Mouse (Mus musculus) forebrain, embryonic 13.5 days (tissue): ENCODE data around the gene Cybrd1. TPM values are rescaled to one million over a fixed set of nuclear protein-coding genes. Genes with fewer than 3 reads are reported as not detected.

Experiments used
- ATAC-seq: fragments of 200-750 bp; cut with Nextera tagmentation; 2 replicates; pipeline ENCODE4 v1.8.0; 2017
- H3K27ac ChIP-seq: fragments of 300-500 bp; sonication (generic); 2 replicates; pipeline ENCODE4 v1.5.1; 2015; ENCODE audit warnings: inconsistent platforms, mild to moderate bottlenecking, moderate library complexity
- H3K27me3 ChIP-seq: fragments of 300-500 bp; sonication (generic); 2 replicates; pipeline ENCODE4 v1.6.1; 2015; ENCODE audit warnings: mild to moderate bottlenecking, inconsistent platforms
- H3K36me3 ChIP-seq: fragments of 300-500 bp; sonication (generic); 2 replicates; pipeline ENCODE4 v1.6.1; 2015; ENCODE audit warnings: mild to moderate bottlenecking, inconsistent platforms; ENCODE audit not compliant: poor library complexity, severe bottlenecking
- H3K4me1 ChIP-seq: fragments of 300-500 bp; sonication (generic); 2 replicates; pipeline ENCODE4 v1.6.1; 2015; ENCODE audit warnings: inconsistent platforms
- H3K4me2 ChIP-seq: fragments of 300-500 bp; sonication (generic); 2 replicates; pipeline ENCODE4 v1.6.1; 2015; ENCODE audit warnings: inconsistent platforms, mild to moderate bottlenecking, moderate library complexity
- H3K4me3 ChIP-seq: fragments of 300-500 bp; sonication (generic); 2 replicates; pipeline ENCODE4 v1.5.1; 2015; ENCODE audit warnings: mild to moderate bottlenecking, inconsistent platforms
- H3K9ac ChIP-seq: fragments of 300-500 bp; sonication (generic); 2 replicates; pipeline ENCODE4 v1.6.1; 2015; ENCODE audit warnings: mild to moderate bottlenecking, inconsistent platforms
- H3K9me3 ChIP-seq: fragments of 300-500 bp; sonication (generic); replicated peaks from 2 replicates; pipeline ENCODE4 v1.6.1; 2016; ENCODE audit warnings: inconsistent platforms
- WGBS: fragments of 180-500 bp; shearing (Covaris S2); methylation state at CpG from one replicate; pipeline ENCODE4 v1.1.7; 2015; 5-methylcytosine and 5-hydroxymethylcytosine counted together
- polyA plus RNA-seq: library from polyadenylated mRNA; unstranded; fragments of >200 nt; fragmentation: Nextera tagmentation; extraction: Ambion mirVana; gene quantifications from 2 replicates; pipeline ENCODE4 v1.2.1, GENCODE M21; 2015

Cybrd1 gene
- polyA plus RNA-seq, 1 experiment from 2014 or later: 0.22 TPM

GRCm38 (mm10) chr2:71130366-71130765 is 12.6 kb downstream of the Cybrd1 start:
- no peak for ATAC-seq
- Histone ChIP-seq H3K4me2 (no peak overlapping the region), H3K4me3 (no peak overlapping the region), H3K27ac (no peak overlapping the region), H3K36me3 (no peaks in the 10 kb centered on the region), H3K4me1 (no peaks in the 10 kb centered on the region), H3K27me3 (no peaks in the 10 kb centered on the region), H3K9ac (no peak overlapping the region), H3K9me3 (no peaks in the 10 kb centered on the region)
- WGBS: 97% methylated on average over 2 of the region's 2 CpGs

GRCm38 (mm10) chr2:71131866-71132496 is 14.3 kb downstream of the Cybrd1 start:
- H3K27ac ChIP-seq: no peak overlapping the region
- no peaks in the 10 kb centered on the region for H3K36me3 ChIP-seq
- no peaks in the 10 kb centered on the region for H3K27me3 ChIP-seq
- 88% methylated on average over 3 of the region's 3 CpGs for WGBS
- no peak overlapping the region for H3K9ac ChIP-seq
- ATAC-seq: no peak
- H3K4me3 ChIP-seq: no peak overlapping the region
- no peak overlapping the region for H3K4me2 ChIP-seq
- no peaks in the 10 kb centered on the region for H3K9me3 ChIP-seq
- no peaks in the 10 kb centered on the region for H3K4me1 ChIP-seq

GRCm38 (mm10) chr2:71134041-71134505 is 16.4 kb downstream of the Cybrd1 start:
- 92% methylated on average over 9 of the region's 9 CpGs for WGBS
- no peaks in the 10 kb centered on the region for H3K9me3 ChIP-seq
- no peak overlapping the region for H3K9ac ChIP-seq
- no peak overlapping the region for H3K4me2 ChIP-seq
- no peaks in the 10 kb centered on the region for H3K4me1 ChIP-seq
- no peak overlapping the region for H3K27ac ChIP-seq
- no peak overlapping the region for H3K4me3 ChIP-seq
- H3K27me3 ChIP-seq: no peaks in the 10 kb centered on the region
- ATAC-seq: no peak
- H3K36me3 ChIP-seq: no peaks in the 10 kb centered on the region

GRCm38 (mm10) chr2:71134836-71135235 is 17.1 kb downstream of the Cybrd1 start:
- H3K36me3 ChIP-seq: no peaks in the 10 kb centered on the region
- WGBS: 84% methylated on average over 5 of the region's 5 CpGs
- no peaks in the 10 kb centered on the region for H3K9me3 ChIP-seq
- H3K4me1 ChIP-seq: no peaks in the 10 kb centered on the region
- no peak for ATAC-seq
- no peaks in the 10 kb centered on the region for H3K27me3 ChIP-seq
- H3K4me3 ChIP-seq: no peak overlapping the region
- H3K4me2 ChIP-seq: no peak overlapping the region
- no peak overlapping the region for H3K9ac ChIP-seq
- H3K27ac ChIP-seq: no peak overlapping the region

GRCm38 (mm10) chr2:71140622-71141021 is 22.9 kb downstream of the Cybrd1 start:
- Histone ChIP-seq H3K4me1 (no peaks in the 10 kb centered on the region), H3K9me3 (no peaks in the 10 kb centered on the region), H3K9ac (no peak overlapping the region), H3K36me3 (no peaks in the 10 kb centered on the region), H3K4me2 (no peak overlapping the region), H3K27me3 (no peaks in the 10 kb centered on the region), H3K4me3 (no peak overlapping the region), H3K27ac (no peak overlapping the region)
- 66% methylated on average over 4 of the region's 4 CpGs for WGBS
- ATAC-seq: no peak

- H3K27me3 ChIP-seq: no peaks in the 10 kb centered on the region
- 80% methylated on average over 7 of the region's 7 CpGs for WGBS
- H3K9me3 ChIP-seq: no peaks in the 10 kb centered on the region
- no peaks in the 10 kb centered on the region for H3K36me3 ChIP-seq
- no peak overlapping the region for H3K27ac ChIP-seq
- H3K9ac ChIP-seq: no peak overlapping the region
- no peak overlapping the region for H3K4me2 ChIP-seq
- ATAC-seq: no peak
- peaks cover under 1% of the 10 kb centered on the region; the same call in 1 of the 2 replicates for H3K4me1 ChIP-seq
- H3K4me3 ChIP-seq: no peak overlapping the region
These were observed 24.7 kb downstream of the Cybrd1 start for GRCm38 (mm10) chr2:71142410-71142809.

- H3K4me2 ChIP-seq: no peak overlapping the region
- no peak overlapping the region for H3K27ac ChIP-seq
- H3K4me3 ChIP-seq: no peak overlapping the region
- no peak for ATAC-seq
- H3K9me3 ChIP-seq: no peaks in the 10 kb centered on the region
- peaks cover 11% of the 10 kb centered on the region for H3K4me1 ChIP-seq
- H3K27me3 ChIP-seq: no peaks in the 10 kb centered on the region
- no peaks in the 10 kb centered on the region for H3K36me3 ChIP-seq
- H3K9ac ChIP-seq: no peak overlapping the region
- WGBS: 88% methylated on average over 4 of the region's 4 CpGs
These were observed 28.1 kb downstream of the Cybrd1 start for GRCm38 (mm10) chr2:71145853-71146252.

GRCm38 (mm10) chr2:71146266-71146665 is 28.5 kb downstream of the Cybrd1 start:
- Histone ChIP-seq H3K36me3 (no peaks in the 10 kb centered on the region), H3K4me2 (no peak overlapping the region), H3K27ac (no peak overlapping the region), H3K9me3 (no peaks in the 10 kb centered on the region), H3K4me1 (peaks cover 11% of the 10 kb centered on the region), H3K4me3 (no peak overlapping the region), H3K27me3 (no peaks in the 10 kb centered on the region), H3K9ac (no peak overlapping the region)
- no peak for ATAC-seq
- 61% methylated on average over 3 of the region's 3 CpGs for WGBS

GRCm38 (mm10) chr2:71147816-71148215 is 30.1 kb downstream of the Cybrd1 start:
- H3K4me2 ChIP-seq: no peak overlapping the region
- no peaks in the 10 kb centered on the region for H3K36me3 ChIP-seq
- H3K27ac ChIP-seq: no peak overlapping the region
- H3K9me3 ChIP-seq: no peaks in the 10 kb centered on the region
- H3K4me3 ChIP-seq: no peak overlapping the region
- ATAC-seq: no peak
- 24% methylated on average over 6 of the region's 6 CpGs for WGBS
- no peaks in the 10 kb centered on the region for H3K27me3 ChIP-seq
- no peak overlapping the region for H3K9ac ChIP-seq
- peaks cover 11% of the 10 kb centered on the region for H3K4me1 ChIP-seq

GRCm38 (mm10) chr2:71152170-71152569 is 34.4 kb downstream of the Cybrd1 start:
- 89% methylated on average over 4 of the region's 4 CpGs for WGBS

GRCm38 (mm10) chr2:71155486-71155885 is 37.8 kb downstream of the Cybrd1 start:
- no peak overlapping the region for H3K27ac ChIP-seq
- H3K4me1 ChIP-seq: peaks cover 13% of the 10 kb centered on the region
- H3K4me3 ChIP-seq: no peak overlapping the region
- H3K27me3 ChIP-seq: no peaks in the 10 kb centered on the region
- no peaks in the 10 kb centered on the region for H3K36me3 ChIP-seq
- WGBS: 9% methylated on average over 8 of the region's 8 CpGs
- no peak overlapping the region for H3K9ac ChIP-seq
- no peak; the same call in none of the 2 replicates for ATAC-seq
- no peaks in the 10 kb centered on the region for H3K9me3 ChIP-seq
- H3K4me2 ChIP-seq: no peak overlapping the region

More at GRCm38 (mm10) chr2:71152170-71152569, 34.4 kb downstream of the Cybrd1 start:
- Histone ChIP-seq H3K27ac (no peak overlapping the region), H3K36me3 (no peaks in the 10 kb centered on the region), H3K4me2 (no peak overlapping the region), H3K4me3 (no peak overlapping the region), H3K9ac (no peak overlapping the region), H3K4me1 (peaks cover 11% of the 10 kb centered on the region), H3K27me3 (no peaks in the 10 kb centered on the region), H3K9me3 (no peaks in the 10 kb centered on the region)
- ATAC-seq: no peak

- WGBS: 90% methylated on average over 8 of the region's 8 CpGs
These were observed 38.7 kb downstream of the Cybrd1 start for GRCm38 (mm10) chr2:71156446-71156845.

GRCm38 (mm10) chr2:71157881-71158280 is 40.2 kb downstream of the Cybrd1 start:
- no peak overlapping the region for H3K27ac ChIP-seq
- no peak overlapping the region for H3K4me3 ChIP-seq
- no peak overlapping the region for H3K9ac ChIP-seq
- H3K4me2 ChIP-seq: no peak overlapping the region
- no peaks in the 10 kb centered on the region for H3K9me3 ChIP-seq
- 92% methylated on average over 8 of the region's 8 CpGs for WGBS
- no peak for ATAC-seq
- H3K4me1 ChIP-seq: peaks cover 27% of the 10 kb centered on the region
- H3K36me3 ChIP-seq: no peaks in the 10 kb centered on the region
- no peaks in the 10 kb centered on the region for H3K27me3 ChIP-seq

More at GRCm38 (mm10) chr2:71156446-71156845, 38.7 kb downstream of the Cybrd1 start:
- H3K9me3 ChIP-seq: no peaks in the 10 kb centered on the region
- H3K4me3 ChIP-seq: no peak overlapping the region
- H3K27ac ChIP-seq: no peak overlapping the region
- H3K4me1 ChIP-seq: peaks cover 17% of the 10 kb centered on the region
- no peaks in the 10 kb centered on the region for H3K36me3 ChIP-seq
- ATAC-seq: no peak
- H3K9ac ChIP-seq: no peak overlapping the region
- no peak overlapping the region for H3K4me2 ChIP-seq
- H3K27me3 ChIP-seq: no peaks in the 10 kb centered on the region
